Mouse (Mus musculus): ENCODE results near the gene Tec. TPM values are rescaled to one million over a fixed set of nuclear protein-coding genes. Genes with fewer than 3 reads are reported as not detected.

The Tec gene
- 1.9 and 6.1 TPM in 2 replicates for polyA plus RNA-seq (2012; rRNA removed; ENCODE audit: low replicate concordance)

DNA sequence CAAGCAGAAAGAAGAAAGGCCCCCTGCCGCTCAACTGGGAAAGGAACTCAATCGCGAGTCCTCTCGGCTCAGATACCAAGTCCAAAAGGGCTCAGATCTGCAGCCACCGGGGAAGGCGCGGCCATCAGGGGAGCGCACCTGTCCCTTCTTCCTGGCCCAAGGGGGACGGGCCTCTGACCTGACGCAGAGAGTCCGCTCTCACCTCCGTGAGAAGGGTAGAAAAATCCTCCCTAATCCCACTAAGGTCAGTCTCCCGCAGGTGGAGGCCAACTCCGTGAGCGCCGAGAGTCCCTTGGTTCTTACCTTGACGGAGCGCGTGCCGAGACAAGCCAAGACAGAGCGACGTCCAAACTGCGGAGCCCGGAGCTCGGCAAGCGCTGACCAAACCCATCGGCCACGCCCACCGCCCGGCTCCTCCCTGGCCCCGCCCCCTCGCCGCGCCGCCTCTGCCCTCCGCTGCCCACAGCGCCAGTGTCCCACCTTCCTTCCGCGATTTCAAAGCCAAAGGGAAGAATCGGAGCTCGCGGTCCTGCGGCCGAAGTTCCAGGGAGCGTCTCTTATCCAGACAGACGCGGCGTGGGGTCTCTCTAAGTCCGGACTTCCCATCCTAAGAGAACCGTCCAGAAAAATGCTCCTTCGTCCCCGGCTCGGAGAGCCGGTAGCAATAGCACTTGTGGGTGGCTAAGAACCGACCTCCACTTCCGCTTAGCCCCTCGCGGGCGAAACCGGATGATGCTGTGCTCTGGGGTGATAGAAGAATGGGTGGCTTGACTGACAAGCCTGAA lies at the start of gene Tec:
TSS of gene Tec (minus strand) at position 393 of the 785 bp plus-strand sequence.

GRCm38 (mm10) chr5:72913648-72914557 lies 45.6 kb upstream of the Tec start, which contains the start of gene Slain2:
Gene Slain2 (plus strand): TSS chr5:72914304.

GRCm38 (mm10) chr5:72752585-72752984 lies 115.7 kb downstream of the Tec start, which contains the start of gene Txk:
Gene Txk (minus strand): TSS chr5:72752777.

Other genes with a start within 250 kb of the Tec start
- not detected in 2 replicates for gene Cnga1, start 224.2 kb downstream of the Tec start, polyA plus RNA-seq (2012; rRNA removed; ENCODE audit: low replicate concordance)
- 0.11 and 0.54 TPM in 2 replicates for gene Nipal1, start 220.7 kb downstream of the Tec start, polyA plus RNA-seq (2012; rRNA removed; ENCODE audit: low replicate concordance)
- gene Txk, start 115.7 kb downstream of the Tec start, polyA plus RNA-seq (2012; rRNA removed; ENCODE audit: low replicate concordance) = 0.26 and 0.60 TPM in 2 replicates
- 18.9 and 21.6 TPM in 2 replicates for gene Slain2, start 45.8 kb upstream of the Tec start, polyA plus RNA-seq (2012; rRNA removed; ENCODE audit: low replicate concordance)
- not detected in 2 replicates for gene Gm10135, start 106.2 kb upstream of the Tec start, polyA plus RNA-seq (2012; rRNA removed; ENCODE audit: low replicate concordance)
- gene Slc10a4, start 138.4 kb upstream of the Tec start, polyA plus RNA-seq (2012; rRNA removed; ENCODE audit: low replicate concordance) = 0.19 and 0.26 TPM in 2 replicates

Data from subcutaneous adipose tissue, adult 2 months (tissue).